Mouse (Mus musculus): ENCODE data around the gene Ccdc28a.

The Ccdc28a gene

DNA sequence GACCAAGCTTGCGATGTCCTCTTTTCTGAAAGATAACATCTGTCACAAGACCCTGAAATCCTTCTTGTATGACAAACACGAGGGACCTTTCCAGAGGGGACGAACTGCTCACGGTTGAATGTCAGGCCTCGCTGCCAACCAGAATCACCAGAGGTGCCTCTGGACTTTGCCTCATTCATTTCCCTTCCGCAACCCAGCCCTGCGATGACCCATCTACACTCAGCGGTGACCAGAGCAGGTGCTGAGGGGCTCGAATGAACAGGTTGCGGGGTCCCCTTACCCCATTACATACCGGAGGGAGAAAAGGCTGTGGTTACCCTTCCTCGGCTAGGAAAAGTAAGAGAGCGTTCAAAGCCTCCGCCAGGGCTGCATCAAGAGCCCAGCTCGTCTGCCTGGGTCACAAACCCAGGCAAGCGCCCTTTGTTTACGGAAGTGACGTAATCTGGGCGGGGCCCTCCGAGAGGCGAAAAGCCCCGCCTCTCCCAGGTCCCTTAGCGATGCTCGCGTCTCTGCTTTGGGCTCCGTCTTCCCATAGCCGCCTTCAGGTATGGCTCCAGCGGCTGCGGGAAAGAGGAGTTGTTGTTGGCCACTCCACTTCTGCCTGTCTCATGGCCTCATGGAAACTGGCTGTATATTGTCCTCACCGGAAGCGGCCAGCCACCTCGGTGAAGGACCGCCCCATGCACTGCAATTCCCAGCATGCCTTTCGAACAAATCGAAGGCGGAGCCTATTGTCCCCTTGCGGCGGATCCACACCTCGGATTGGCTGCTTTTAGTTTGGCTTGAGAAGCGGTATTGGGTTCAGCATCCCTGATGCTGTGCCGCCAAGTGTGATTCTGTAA lies at the start of gene Ccdc28a:
Gene Ccdc28a, minus strand, starts transcription at position 439 of the 842 bp plus-strand sequence.
- peak; percentile 97 for DNase-seq (ENCODE audit: low read depth, low spot score)

DNA sequence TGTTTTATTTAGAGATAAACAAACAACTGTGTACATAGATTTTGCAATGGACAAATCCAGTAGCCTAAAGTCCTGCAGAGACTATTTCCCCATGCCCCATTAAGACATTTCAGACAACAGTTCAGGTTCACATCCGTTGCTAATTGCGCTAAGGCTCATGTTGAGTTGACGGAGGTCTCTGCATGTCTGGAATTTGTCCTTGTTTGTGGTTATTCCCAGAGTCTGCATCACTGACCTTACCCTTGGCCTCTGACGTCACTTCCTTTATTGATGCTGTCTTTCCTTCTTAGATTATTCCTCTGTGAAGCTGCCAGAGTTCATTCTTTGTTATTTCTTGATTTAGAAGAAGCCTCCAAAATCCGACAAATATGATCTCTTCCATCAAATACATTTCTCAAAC lies 49.2 kb upstream of the Ccdc28a start:
- DNase-seq (ENCODE audit: low read depth, low spot score), result no peak

DNA sequence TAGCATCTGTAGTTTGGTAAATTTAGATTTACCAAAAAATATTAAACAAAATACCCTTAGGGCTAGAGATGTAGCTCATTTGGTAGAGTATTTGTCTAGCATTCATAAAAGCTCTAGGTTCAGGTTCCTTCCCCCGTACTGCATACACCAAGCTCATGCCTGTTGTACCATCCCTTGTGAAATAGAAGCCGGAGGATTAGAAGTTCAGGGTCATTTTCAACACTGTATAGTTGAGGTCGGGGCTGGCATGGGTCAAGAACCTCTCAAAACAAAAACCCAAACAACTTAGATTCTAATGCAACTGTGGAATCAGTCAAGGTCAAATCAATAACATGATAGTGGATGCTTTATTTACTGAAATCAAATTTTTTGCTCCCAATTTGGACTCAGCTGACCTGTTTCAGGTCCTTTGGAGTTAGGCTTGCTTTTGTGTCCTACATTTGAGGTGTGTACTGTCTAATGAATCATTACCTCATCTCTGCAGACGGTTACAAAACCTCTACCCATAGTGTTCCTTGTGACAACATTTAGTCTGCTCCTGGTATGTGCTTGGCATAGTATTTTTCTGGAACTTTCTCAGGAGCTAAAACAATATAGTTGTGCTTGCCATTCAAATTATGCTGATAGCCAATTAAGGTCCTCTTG lies 41.4 kb upstream of the Ccdc28a start:
- DNase-seq (ENCODE audit: low read depth, low spot score), result no peak

DNA sequence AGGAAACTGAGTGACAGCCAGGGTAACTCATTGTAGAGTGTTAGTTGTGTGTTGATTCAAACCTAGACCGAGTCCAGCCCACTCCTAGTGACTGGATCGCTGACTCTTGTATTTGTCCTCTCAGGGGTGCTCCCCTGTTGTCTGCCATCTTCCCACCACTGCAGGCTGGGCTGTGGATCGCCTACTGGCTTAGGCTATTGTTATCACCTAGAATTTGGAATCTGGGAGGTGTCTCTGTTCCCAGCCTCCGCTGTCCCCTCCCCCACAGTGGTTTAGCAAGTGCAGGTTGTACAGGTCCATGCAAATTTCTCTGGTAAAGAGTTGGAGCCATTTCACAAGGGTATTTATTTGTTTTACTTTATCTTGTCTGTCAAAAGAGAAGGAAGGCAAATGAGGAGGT lies 16.5 kb upstream of the Ccdc28a start:
- DNase-seq (ENCODE audit: low read depth, low spot score), result peak; percentile 66

DNA sequence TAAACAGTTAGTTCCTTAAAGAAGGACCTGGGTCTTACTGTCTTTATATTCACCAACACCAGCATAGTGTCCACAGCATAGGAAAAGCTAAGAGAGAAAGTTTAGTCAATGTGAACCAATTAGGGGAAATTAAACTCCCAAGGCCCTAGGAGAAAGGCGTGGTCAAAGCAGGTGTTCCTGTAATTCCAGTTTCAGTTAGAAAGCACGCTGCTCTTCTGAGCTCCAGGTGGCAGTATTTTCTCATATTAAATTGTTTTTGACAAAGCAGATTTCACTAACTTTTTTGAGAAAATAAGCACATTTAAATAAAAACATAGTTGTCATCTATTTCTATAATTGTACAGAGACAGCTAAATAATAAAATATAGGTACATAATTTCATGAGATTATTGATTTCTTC lies 8.8 kb upstream of the Ccdc28a start:
- DNase-seq (ENCODE audit: low read depth, low spot score), result no peak

DNA sequence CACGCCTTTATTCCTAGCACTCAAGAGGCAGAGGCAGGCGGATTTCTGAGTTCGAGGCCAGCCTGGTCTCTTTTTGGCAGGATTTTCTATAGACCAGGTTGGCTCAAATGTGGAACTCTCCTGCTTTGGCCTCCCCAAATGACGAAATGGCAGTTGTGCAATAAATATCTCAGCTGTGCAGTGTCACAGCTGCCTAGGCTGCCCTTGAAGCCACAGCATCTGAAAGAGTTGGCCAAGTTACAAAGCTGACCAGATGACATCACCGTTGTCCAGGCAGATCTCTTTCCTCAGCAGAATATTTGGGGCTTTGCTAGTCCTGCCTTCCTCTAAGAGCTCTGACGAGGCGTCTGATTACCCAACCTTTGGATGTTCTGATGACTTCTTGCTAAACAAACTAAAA lies 2.4 kb upstream of the Ccdc28a start:
- no peak for DNase-seq (ENCODE audit: low read depth, low spot score)

DNA sequence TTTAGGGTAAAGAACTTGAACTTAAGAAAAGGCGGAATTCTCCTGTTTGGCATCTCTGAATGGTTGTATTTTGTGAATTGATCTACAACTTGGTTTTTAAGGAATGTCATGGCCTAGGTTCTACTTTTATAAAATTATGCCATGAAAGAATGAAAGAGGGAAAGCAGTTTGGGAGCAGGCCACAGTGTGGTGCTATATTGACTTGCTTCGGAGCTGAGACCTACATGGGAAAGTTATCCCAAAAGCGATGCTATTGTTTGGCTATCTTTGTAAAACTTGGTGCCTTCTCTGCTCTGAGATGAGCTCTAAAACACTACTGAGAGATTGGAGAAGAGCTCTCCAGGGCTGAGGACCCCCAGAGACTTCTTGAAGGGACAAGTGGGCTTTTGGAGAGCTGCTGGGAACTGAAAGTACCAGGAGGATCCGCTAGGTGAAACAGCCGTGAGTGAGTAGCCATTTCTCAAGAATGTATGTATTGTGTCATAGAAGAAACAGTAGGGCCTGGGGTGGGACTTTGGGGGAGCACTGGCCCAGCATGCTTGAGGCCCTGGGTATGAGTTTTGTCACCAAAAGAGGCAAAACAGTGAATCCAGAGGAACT lies 1.6 kb upstream of the Ccdc28a start:
- DNase-seq (ENCODE audit: low read depth, low spot score), result no peak

DNA sequence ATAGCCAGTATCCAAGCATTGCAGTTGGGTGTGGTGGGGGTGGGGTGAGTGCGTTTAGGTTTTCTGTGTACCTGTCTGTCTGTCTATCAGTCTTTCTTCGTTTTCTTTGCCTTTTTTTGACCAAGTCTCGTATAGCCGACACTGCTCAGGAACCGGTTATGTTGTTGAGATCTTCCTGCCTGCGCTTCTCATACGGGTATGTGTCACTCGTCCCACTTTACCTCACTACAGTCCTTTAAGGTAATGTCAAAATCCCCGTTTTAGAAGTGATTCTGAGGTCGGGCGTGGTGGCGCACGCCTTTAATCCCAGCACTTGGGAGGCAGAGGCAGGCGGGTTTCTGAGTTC lies 577 bp upstream of the Ccdc28a start:
- DNase-seq (ENCODE audit: low read depth, low spot score), result no peak

DNA sequence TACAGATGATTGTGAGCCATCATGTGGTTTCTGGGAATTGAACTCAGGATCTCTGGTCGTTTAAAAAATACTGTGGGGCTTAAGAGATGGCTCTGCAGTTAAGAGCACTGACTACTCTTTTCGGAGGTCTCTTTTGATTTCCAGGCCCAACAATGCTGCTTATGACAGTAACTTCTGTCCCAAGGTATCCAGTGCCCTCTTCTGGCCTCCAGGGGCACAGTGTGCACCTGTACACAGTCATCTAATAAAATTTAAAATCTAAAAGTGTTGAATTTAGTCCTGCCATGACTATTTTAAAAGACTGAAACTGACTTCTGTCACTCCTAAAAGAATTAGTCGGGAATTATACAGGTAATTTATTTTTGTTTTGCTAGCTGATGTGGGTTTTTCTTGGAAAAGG lies 907 bp downstream of the Ccdc28a start:
- no peak for DNase-seq (ENCODE audit: low read depth, low spot score)

DNA sequence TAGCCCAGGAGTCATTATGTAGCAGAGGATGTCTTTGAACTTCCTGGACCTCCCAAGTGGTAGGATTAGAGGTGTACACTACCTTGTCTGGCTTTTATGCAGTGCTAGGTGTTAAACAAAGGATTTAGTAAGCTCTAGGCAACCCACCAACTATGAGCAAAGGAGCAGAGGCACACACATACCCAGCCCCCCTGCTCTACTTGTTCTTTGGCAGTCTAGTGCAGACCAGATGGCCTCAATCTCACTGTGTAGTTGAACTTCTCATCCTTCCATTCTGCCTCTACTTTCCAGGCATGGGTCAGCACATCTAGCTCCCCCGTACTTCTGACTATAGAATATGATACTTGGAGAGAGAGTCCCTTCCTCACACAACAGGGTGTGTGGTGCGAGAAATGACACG lies 10.4 kb downstream of the Ccdc28a start:
- DNase-seq (ENCODE audit: low read depth, low spot score), result no peak

DNA sequence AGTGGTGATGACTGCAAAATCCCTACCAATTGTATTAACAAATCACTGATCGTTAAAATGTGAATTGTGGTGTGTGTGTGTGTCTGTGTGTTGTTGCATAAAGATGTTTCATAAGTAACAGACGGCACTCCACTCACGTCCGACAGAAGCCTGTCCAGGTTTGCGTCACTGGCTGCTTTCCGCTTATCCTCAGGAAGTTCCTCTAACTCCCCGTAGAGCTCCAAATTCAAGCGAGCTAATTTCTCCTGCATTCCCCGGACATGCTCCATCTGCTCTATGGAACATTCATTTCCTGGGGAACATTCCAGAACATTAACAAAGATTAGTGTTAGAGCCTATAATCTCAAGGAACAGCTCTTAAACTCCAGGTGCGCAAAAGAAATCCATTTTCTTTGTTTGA lies 15.4 kb downstream of the Ccdc28a start:
- DNase-seq (ENCODE audit: low read depth, low spot score), result no peak

DNA sequence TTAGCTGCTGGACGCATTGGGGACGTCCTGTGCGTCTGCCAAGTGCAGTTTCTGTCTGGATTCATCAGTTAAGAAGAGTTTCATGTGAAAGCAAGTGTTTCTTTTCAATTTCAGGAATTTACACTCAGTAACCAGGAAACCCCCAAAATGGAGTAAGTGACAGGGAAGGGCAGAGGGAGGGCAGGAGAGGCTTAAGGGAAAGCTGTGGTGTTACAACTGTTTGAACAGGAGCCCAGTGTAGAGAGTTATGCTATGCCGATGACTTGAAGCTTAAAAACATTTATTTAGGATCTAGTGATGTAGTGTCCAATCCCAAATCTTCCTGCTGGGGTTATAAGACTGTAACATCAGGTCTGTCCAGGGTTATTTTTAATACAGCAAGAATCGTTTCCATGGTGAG lies 20.7 kb downstream of the Ccdc28a start:
- DNase-seq (ENCODE audit: low read depth, low spot score), result no peak

DNA sequence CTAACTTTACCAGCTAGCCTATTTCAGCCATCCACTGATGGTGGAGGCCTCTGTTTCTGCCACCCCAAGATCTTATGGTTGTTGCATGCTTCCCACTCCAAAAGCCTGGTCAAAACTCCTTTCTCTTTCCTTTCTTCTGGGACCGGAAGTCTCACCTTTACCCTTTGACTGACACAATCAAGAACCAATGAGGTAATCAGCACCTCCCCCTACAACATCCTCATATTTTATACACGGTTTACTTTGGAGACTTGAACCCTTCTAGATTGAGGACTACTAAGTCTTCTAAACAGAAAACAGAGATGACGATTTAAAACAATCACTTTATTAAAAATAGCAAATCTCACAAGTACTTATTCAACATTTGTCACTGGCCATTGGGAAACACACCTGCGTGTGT lies 21.4 kb downstream of the Ccdc28a start:
- peak; percentile 77 for DNase-seq (ENCODE audit: low read depth, low spot score)

DNA sequence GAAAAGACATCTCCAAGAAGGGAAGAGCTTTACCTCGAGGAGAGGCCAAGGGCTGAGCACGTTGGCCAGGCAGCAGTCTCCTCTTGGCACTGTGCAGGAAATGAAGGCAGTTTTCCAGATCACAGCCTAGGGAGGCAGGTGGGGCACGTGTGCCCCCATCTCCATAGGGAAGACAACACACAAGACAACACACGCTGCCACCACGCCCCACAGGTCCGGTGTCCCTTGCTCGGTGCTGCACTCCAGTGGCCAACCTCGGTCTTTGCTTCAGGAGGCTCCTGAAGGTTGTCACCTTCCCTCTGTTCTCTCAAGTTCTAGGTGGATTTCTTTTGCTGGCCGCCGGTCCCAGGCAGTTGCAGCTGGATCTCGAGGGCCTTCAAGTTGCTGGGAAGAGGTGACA lies 24.1 kb downstream of the Ccdc28a start, which contains the start of gene Ect2l:
Gene Ect2l, minus strand, starts transcription at position 165 of the 400 bp plus-strand sequence.
- peak; percentile 92 for DNase-seq (ENCODE audit: low read depth, low spot score)

DNA sequence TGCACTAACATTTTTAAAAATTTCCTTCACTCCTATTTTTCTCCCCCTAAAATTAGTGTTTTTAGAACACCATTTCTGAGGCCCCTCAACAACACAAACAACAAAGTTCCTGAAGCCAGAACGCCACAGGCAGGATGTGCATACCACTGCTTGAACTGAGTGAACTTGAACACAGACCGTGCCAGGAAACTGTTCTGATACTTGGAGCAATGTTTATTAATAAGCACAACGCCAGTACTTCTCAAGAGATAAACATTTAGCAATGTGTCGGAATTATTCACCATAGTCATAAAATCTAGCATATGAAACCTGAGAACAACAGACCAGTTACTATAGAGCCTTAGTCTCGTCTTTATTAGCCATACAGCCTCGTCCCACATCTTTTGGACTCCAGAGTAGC lies 24.7 kb downstream of the Ccdc28a start:
- no peak for DNase-seq (ENCODE audit: low read depth, low spot score)

DNA sequence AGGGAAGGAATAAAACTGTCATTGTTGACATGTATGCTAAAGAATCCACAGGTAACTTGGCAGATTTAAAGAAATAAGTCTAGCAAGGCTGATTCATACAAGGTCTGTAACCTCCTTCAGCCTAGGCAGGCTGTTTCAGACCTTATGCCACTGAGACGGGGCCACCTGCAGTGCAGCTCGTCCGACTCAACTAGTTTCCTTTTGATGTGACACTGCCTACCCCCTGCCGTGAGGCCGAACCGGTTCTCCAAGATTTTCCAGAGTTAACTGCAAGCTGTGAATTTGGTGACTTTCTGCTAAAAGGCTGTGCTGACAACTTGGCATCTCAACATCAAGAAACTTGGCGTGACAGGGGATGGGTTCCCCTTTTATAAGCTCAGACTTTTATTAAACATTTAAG lies 30.7 kb downstream of the Ccdc28a start:
- peak; percentile 86 for DNase-seq (ENCODE audit: low read depth, low spot score)

DNA sequence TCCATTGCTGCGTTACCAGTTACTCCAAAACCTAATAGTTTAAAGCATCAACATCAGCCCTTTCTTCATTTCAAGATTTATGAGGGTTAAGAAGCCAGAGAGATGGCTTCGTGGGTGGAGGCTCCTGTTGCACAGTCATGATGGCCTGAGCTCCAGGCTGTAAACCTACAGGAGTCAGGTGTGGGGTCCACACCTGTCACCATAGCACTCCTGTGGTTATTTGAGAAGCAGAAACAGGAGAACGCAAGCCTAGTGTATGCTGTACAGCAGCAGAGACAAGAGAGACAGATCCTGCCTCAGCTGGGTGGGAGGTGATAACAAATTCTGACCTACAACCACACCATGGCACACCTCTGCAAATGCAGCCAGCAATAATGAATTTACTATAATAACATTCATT lies 32.4 kb downstream of the Ccdc28a start:
- no peak for DNase-seq (ENCODE audit: low read depth, low spot score)

DNA sequence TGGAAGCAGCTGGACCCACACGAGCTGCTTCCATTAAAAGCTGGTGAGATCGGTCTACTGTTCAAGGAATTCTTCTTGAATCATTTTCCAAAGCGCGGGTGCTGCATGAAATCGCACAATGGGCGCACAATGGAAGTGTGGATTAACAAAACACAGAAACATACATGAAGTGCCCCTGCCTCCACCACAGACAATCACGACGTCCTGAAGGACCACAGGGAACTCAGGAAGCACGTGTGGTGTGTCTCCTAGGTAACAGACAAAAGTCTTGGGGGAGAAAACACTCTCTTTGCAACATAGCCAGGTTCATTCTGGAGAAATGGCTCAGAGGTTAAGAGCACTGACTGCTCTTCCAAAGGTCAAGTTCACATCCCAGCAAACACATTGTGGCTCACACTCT lies 34.1 kb downstream of the Ccdc28a start:
- no peak for DNase-seq (ENCODE audit: low read depth, low spot score)

DNA sequence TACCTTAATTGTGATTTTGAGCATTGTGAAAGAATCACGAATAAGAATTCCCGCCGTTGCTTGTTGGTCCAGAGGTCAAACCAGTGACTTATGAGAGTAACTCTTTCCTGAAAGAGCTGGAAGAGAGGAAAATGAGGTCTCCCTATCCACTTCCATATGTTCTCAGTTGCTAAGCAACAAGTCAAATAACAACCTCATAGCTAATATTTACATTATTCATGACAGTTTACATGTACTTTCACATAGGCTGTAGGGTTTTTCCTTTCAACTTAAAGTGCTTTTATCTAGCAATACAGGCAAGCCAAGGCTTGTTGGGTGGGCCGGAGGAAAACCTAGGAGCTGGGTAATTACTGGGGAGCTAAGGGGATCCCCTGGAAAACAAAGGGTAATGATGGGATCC lies 34.9 kb downstream of the Ccdc28a start:
- DNase-seq (ENCODE audit: low read depth, low spot score), result no peak

DNA sequence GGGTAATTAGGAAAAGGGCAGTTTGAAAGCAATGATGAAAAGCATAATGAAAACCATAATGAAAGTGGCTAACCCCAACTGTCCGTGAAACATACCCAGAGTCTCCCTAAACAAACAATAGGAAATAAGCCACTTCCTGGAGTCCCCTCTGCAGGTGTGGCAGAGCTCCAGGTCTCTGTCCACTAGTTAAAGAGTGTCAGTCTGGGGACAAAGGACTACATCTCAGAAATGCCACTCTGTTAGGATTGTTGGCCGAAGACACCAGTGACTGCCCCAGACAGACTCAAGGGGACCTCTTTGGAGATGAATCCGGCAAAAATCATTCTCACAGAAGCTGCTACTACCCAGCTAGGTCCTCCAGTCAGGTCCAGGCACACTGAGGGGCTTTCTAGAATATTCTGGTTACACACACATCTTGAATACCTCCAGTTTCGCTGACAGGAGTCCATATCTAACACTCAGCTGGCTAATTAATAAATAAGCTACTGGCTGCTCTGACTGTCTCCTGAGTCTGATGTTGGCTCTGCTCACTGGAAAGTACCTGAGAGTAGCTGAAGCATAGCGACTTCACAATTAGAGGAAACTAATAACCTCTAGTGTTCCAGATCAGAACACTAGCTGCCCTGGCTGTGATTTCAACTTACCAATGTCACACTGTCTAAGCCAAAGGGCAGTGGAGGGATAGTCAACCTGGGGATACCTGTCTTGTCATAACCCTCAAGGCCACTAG lies 36.3 kb downstream of the Ccdc28a start:
- DNase-seq (ENCODE audit: low read depth, low spot score), result no peak

DNA sequence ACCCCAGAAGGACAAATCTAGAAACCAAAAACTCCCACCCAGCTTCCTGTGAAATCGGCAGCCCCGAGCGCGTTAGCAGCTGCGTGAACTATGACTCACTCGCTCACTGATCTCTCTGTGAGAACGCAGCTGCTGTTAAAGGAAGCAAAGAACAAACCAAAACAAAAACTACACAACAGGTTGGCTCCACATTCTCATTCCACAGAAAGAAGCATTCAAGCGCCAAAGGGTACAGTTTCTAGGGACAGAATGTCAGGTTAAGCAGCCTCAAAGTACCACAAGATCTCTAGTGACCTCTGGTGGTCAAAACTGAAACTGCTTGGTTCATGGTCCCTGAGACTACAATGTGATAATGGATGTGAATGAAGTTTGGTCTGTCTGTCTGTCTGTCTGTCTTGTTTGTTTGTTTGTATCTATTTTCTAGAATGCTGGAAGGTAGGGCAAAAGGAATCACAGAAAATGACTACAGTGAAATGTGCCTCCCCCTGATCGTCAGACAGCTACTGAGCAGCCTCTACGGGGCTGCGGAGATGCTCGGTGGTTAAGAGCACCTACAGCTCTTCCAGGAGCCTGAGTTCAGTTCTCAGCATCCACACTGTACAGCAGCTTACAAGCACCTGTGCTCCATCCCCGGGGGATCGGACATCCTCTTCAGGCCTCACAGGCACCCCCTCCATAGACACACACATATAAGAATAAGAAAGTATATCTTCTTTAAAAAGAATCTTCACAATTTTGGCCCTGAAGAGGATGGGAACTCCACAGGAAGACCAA lies 37.4 kb downstream of the Ccdc28a start:
- peak; percentile 83 for DNase-seq (ENCODE audit: low read depth, low spot score)

Measured in ZHBTc4 (cell line).